Mouse (Mus musculus): ENCODE results near the gene Svs2.

DNA sequence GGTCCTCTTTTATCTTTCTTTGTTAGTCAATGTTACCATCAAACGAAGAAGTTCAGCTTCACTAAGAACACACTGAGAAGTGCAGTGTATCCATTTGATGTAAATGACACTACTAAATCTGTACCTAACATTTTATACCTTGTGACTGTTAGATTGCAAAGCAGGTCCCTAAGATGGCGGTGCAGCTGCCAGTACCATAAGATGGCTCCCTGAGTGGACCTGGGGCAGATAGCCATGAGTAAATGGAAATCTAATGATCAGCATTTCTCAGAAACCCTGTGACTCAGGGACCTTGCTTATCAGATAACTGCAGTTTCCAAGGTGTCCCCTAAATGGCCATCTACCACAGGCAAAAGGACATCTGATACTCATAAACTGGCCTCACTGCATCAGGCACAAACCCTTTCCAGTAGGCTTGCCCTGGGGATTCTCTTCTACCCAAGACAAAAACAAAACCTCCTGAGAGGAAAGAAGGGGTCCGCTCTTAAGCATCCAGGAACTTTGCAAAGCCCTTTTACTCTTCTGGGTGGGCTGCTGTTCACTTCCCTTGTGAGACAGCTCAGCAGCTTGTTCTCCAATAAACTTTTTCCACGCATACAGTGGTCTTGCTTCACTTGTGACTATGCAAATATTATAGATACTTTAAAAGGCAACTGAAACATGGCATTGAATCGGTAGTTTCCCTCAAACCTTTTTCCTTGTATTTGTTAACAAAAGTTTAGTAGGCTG lies 42.1 kb downstream of the Svs2 start:
- TF ChIP-seq GATA1 (IDR thresholded peaks at IDR 0.05; ENCODE audit: borderline replicate concordance, low read length): no peak
- TF ChIP-seq FLI1 (IDR thresholded peaks at IDR 0.05; ENCODE audit: low read length): no peak
